Mouse (Mus musculus) C3H10T1/2 (cell line): ENCODE results near the gene Sult2a3. TPM values are rescaled to one million over a fixed set of nuclear protein-coding genes. Genes with fewer than 3 reads are reported as not detected.

ENCODE experiments used
- polyA plus RNA-seq, 2 experiments: library from polyadenylated mRNA; unstranded; fragments of >200 nt; fragmentation: generic; extraction: Trizol; gene quantifications; one replicate each; pipeline ENCODE4 v1.2.1; 2012; ENCODE audit warnings: missing spikeins in 2 of 2

The Sult2a3 gene
- polyA plus RNA-seq, result not detected

DNA sequence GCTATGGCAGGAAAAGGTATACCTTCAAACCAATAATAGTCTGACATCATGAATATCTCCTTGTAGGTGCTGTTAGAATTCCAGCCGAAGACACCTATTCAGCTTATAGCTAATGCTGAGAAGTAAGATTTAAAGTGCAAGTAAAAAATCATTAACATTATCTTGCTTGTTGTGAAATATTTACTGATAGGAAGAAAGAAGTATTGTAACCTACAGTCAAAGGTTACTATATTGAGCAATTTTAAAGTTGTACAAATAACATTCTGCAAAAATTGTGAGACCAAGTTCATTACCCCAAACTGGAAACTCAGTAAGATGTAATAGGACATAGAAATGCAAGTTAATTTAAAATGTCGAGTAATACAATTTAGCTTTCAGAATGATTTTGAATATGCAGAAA, at the start of gene Sult2a3:
Gene Sult2a3, minus strand, starts transcription at position 101 of the 400 bp plus-strand sequence.

Other genes with a start within 250 kb of the Sult2a3 start
- gene Sult2a4, start 133.4 kb downstream of the Sult2a3 start, polyA plus RNA-seq, result not detected
- not detected for gene Sult2a6, start 131.8 kb upstream of the Sult2a3 start, polyA plus RNA-seq
- gene Obox8, start 210.5 kb upstream of the Sult2a3 start, polyA plus RNA-seq, result not detected